Mouse (Mus musculus) liver, embryonic 12.5 days (tissue): Measurements from ENCODE around the gene Hdac11. TPM values are rescaled to one million over a fixed set of nuclear protein-coding genes. Genes with fewer than 3 reads are reported as not detected.
"Not testable (repeated sequence)": the region's sequence is repeated elsewhere in the genome, so short reads cannot be mapped to it uniquely, and the experiment has no call there.

Experiments
- ATAC-seq: fragments of 200-750 bp; cut with Nextera tagmentation; 2 replicates; pipeline ENCODE4 v1.8.0; 2017; ENCODE audit warnings: moderate number of reproducible peaks, mild to moderate bottlenecking, moderate library complexity
- H3K27ac ChIP-seq: fragments of 300-500 bp; sonication (generic); 2 replicates; pipeline ENCODE4 v1.5.1; 2016; ENCODE audit warnings: mild to moderate bottlenecking
- H3K27me3 ChIP-seq: fragments of 300-500 bp; sonication (generic); replicated peaks from 2 replicates; pipeline ENCODE4 v1.6.1; 2016; ENCODE audit warnings: mild to moderate bottlenecking, moderate library complexity
- H3K36me3 ChIP-seq: fragments of 300-500 bp; sonication (generic); 2 replicates; pipeline ENCODE4 v1.6.1; 2016; ENCODE audit warnings: mild to moderate bottlenecking, moderate library complexity
- H3K4me1 ChIP-seq: fragments of 300-500 bp; sonication (generic); 2 replicates; pipeline ENCODE4 v1.6.1; 2016
- H3K4me2 ChIP-seq: fragments of 300-500 bp; sonication (generic); 2 replicates; pipeline ENCODE4 v1.6.1; 2016; ENCODE audit warnings: mild to moderate bottlenecking, moderate library complexity
- H3K4me3 ChIP-seq: fragments of 300-500 bp; sonication (generic); 2 replicates; pipeline ENCODE4 v1.5.1; 2016; ENCODE audit warnings: mild to moderate bottlenecking, moderate library complexity
- H3K9ac ChIP-seq: fragments of 300-500 bp; sonication (generic); 2 replicates; pipeline ENCODE4 v1.6.1; 2016; ENCODE audit warnings: mild to moderate bottlenecking, moderate library complexity
- H3K9me3 ChIP-seq: fragments of 300-500 bp; sonication (generic); replicated peaks from 2 replicates; pipeline ENCODE4 v1.6.1; 2016; ENCODE audit warnings: mild to moderate bottlenecking, moderate library complexity
- WGBS: fragments of 180-500 bp; shearing (Covaris S2); methylation state at CpG from one replicate; pipeline ENCODE4 v1.1.7; 2016; ENCODE audit not compliant: insufficient replicate concordance; 5-methylcytosine and 5-hydroxymethylcytosine counted together
- polyA plus RNA-seq: library from polyadenylated mRNA; unstranded; fragments of >200 nt; fragmentation: Nextera tagmentation; extraction: Ambion mirVana; gene quantifications from 2 replicates; pipeline ENCODE4 v1.2.1, GENCODE M21; 2016

Gene Hdac11
- polyA plus RNA-seq, 1 experiment from 2014 or later: 6.0 TPM

- peak within 1 kb of the TSS; percentile 95 for H3K27ac ChIP-seq
- H3K4me1 ChIP-seq: peaks cover 72% of the 10 kb centered on the region
- H3K4me2 ChIP-seq: peak within 1 kb of the TSS; percentile 93
- H3K9ac ChIP-seq: peak within 1 kb of the TSS; percentile 96
- peak within 1 kb of the TSS; percentile 94 for H3K4me3 ChIP-seq
- peaks cover 4% of the 10 kb centered on the region; the same call in 1 of the 2 replicates for H3K9me3 ChIP-seq
- no peaks in the 10 kb centered on the region; the same call in 1 of the 2 replicates for H3K27me3 ChIP-seq
- peak; percentile 86 for ATAC-seq
- under 1% methylated on average over 87 of the region's 93 CpGs for WGBS
- peaks cover 21% of the 10 kb centered on the region for H3K36me3 ChIP-seq
Measured at GRCm38 (mm10) chr6:91116244-91117145, 40.0 kb upstream of the Hdac11 start, which contains the start of gene Nup210. Gene Nup210, minus strand, starts transcription at chr6:91116829.

GRCm38 (mm10) chr6:91117149-91117548, 39.3 kb upstream of the Hdac11 start:
- ATAC-seq: peak; percentile 8; the same call in 1 of the 2 replicates
- Histone ChIP-seq H3K27me3 (no peaks in the 10 kb centered on the region; the same call in 1 of the 2 replicates), H3K9ac (peak overlapping the region; percentile 96), H3K9me3 (peaks cover 10% of the 10 kb centered on the region), H3K4me2 (peak overlapping the region; percentile 93), H3K4me1 (peaks cover 66% of the 10 kb centered on the region), H3K4me3 (peak overlapping the region; percentile 94), H3K27ac (peak overlapping the region; percentile 95), H3K36me3 (peaks cover 14% of the 10 kb centered on the region)
- 8% methylated on average over 9 of the region's 9 CpGs for WGBS

- Histone ChIP-seq H3K9ac (no peak overlapping the region), H3K4me1 (peaks cover 54% of the 10 kb centered on the region), H3K9me3 (peaks cover 10% of the 10 kb centered on the region), H3K27me3 (peaks cover 1% of the 10 kb centered on the region; the same call in 1 of the 2 replicates), H3K4me3 (no peak overlapping the region), H3K27ac (no peak overlapping the region), H3K4me2 (no peak overlapping the region), H3K36me3 (peaks cover 4% of the 10 kb centered on the region; the same call in 1 of the 2 replicates)
- ATAC-seq: no peak
Measured at GRCm38 (mm10) chr6:91118526-91118925, 37.9 kb upstream of the Hdac11 start.

GRCm38 (mm10) chr6:91120206-91120605, 36.3 kb upstream of the Hdac11 start:
- ATAC-seq: no peak
- Histone ChIP-seq H3K4me1 (peaks cover 44% of the 10 kb centered on the region), H3K4me2 (no peak overlapping the region), H3K9ac (no peak overlapping the region), H3K4me3 (no peak overlapping the region), H3K27me3 (peaks cover 18% of the 10 kb centered on the region), H3K27ac (no peak overlapping the region), H3K36me3 (no peaks in the 10 kb centered on the region), H3K9me3 (peaks cover 10% of the 10 kb centered on the region)
- WGBS: 83% methylated on average over 2 of the region's 2 CpGs

GRCm38 (mm10) chr6:91121089-91121488, 35.4 kb upstream of the Hdac11 start:
- not testable (repeated sequence) for H3K36me3 ChIP-seq, H3K27ac ChIP-seq, ATAC-seq

GRCm38 (mm10) chr6:91123453-91123852, 33.0 kb upstream of the Hdac11 start:
- Histone ChIP-seq H3K4me1 (peaks cover 19% of the 10 kb centered on the region; the same call in 1 of the 2 replicates), H3K4me3 (no peak overlapping the region), H3K9me3 (peaks cover 10% of the 10 kb centered on the region), H3K9ac (no peak overlapping the region), H3K4me2 (no peak overlapping the region), H3K27ac (no peak overlapping the region), H3K36me3 (no peaks in the 10 kb centered on the region), H3K27me3 (peaks cover 45% of the 10 kb centered on the region)
- WGBS: 64% methylated on average over 3 of the region's 3 CpGs
- ATAC-seq: no peak

More at GRCm38 (mm10) chr6:91121089-91121488, 35.4 kb upstream of the Hdac11 start:
- H3K4me3 ChIP-seq, H3K9ac ChIP-seq, H3K9me3 ChIP-seq, H3K4me2 ChIP-seq: not testable (repeated sequence)
- 82% methylated on average over 7 of the region's 7 CpGs for WGBS
- H3K27me3 ChIP-seq: peaks cover 26% of the 10 kb centered on the region
- peaks cover 36% of the 10 kb centered on the region for H3K4me1 ChIP-seq

- Histone ChIP-seq H3K36me3 (no peaks in the 10 kb centered on the region), H3K27ac (no peak overlapping the region), H3K4me1 (0 out of 2 replicates have a peak, but pooled peaks cover 14% of the 10 kb centered on the region), H3K9me3 (peaks cover 15% of the 10 kb centered on the region), H3K4me2 (no peak overlapping the region), H3K4me3 (no peak overlapping the region), H3K27me3 (peaks cover 51% of the 10 kb centered on the region), H3K9ac (no peak overlapping the region)
- 35% methylated on average over 7 of the region's 7 CpGs for WGBS
- no peak for ATAC-seq
Measured at GRCm38 (mm10) chr6:91124286-91125227, 31.9 kb upstream of the Hdac11 start.

GRCm38 (mm10) chr6:91125228-91125585, 31.3 kb upstream of the Hdac11 start:
- Histone ChIP-seq H3K4me1 (peaks cover 16% of the 10 kb centered on the region), H3K4me2 (no peak overlapping the region), H3K4me3 (no peak overlapping the region), H3K36me3 (no peaks in the 10 kb centered on the region), H3K27me3 (peaks cover 51% of the 10 kb centered on the region), H3K9ac (no peak overlapping the region), H3K9me3 (peaks cover 15% of the 10 kb centered on the region), H3K27ac (no peak overlapping the region)
- 60% methylated on average over 2 of the region's 2 CpGs for WGBS
- ATAC-seq: no peak

GRCm38 (mm10) chr6:91128996-91129395, 27.5 kb upstream of the Hdac11 start:
- Histone ChIP-seq H3K36me3 (no peaks in the 10 kb centered on the region), H3K9ac (no peak overlapping the region), H3K4me1 (peaks cover 42% of the 10 kb centered on the region), H3K4me2 (no peak overlapping the region), H3K27ac (no peak overlapping the region), H3K9me3 (peaks cover 5% of the 10 kb centered on the region; the same call in 1 of the 2 replicates), H3K4me3 (no peak overlapping the region), H3K27me3 (peaks cover 49% of the 10 kb centered on the region)
- ATAC-seq: no peak
- WGBS: 35% methylated on average over 4 of the region's 4 CpGs

GRCm38 (mm10) chr6:91130856-91131255, 25.6 kb upstream of the Hdac11 start:
- Histone ChIP-seq H3K4me2 (no peak overlapping the region), H3K36me3 (no peaks in the 10 kb centered on the region), H3K27me3 (peaks cover 39% of the 10 kb centered on the region), H3K27ac (no peak overlapping the region), H3K9me3 (peaks cover 5% of the 10 kb centered on the region; the same call in 1 of the 2 replicates), H3K4me3 (no peak overlapping the region), H3K9ac (no peak overlapping the region), H3K4me1 (peaks cover 34% of the 10 kb centered on the region)
- 25% methylated on average over 1 of the region's 1 CpGs for WGBS
- ATAC-seq: peak; percentile 81

- H3K4me2 ChIP-seq: no peak overlapping the region
- H3K4me1 ChIP-seq: peaks cover 44% of the 10 kb centered on the region
- no peaks in the 10 kb centered on the region for H3K36me3 ChIP-seq
- no peak for ATAC-seq
- WGBS: 62% methylated on average over 10 of the region's 10 CpGs
- peaks cover 28% of the 10 kb centered on the region for H3K27me3 ChIP-seq
- H3K4me3 ChIP-seq: no peak overlapping the region
- no peak overlapping the region for H3K27ac ChIP-seq
- no peak overlapping the region for H3K9ac ChIP-seq
- no peaks in the 10 kb centered on the region for H3K9me3 ChIP-seq
Measured at GRCm38 (mm10) chr6:91137343-91137956, 19.0 kb upstream of the Hdac11 start.
